Mouse (Mus musculus) ES-E14 (cell line): ENCODE data around the gene Actr3. TPM values are rescaled to one million over a fixed set of nuclear protein-coding genes. Genes with fewer than 3 reads are reported as not detected.

ENCODE experiments used
- DNase-seq: peaks from one replicate; pipeline ENCODE4 v3.0.0-alpha.2; 2013; ENCODE audit warnings: low read depth, low spot score
- H3K27ac ChIP-seq: 2 replicates; pipeline ENCODE4 v1.5.1; 2012; ENCODE audit warnings: low read depth, mild to moderate bottlenecking, low read length, moderate library complexity, mixed read lengths; ENCODE audit not compliant: poor library complexity, insufficient read depth, severe bottlenecking
- H3K36me3 ChIP-seq: 2 replicates; pipeline ENCODE4 v1.6.1; 2012; ENCODE audit warnings: mild to moderate bottlenecking, low read length, moderate library complexity, mixed read lengths; ENCODE audit not compliant: control insufficient read depth, poor library complexity, insufficient read depth, severe bottlenecking
- H3K4me1 ChIP-seq, 2 experiments: fragments of 150-350 bp in 1 of 2; sonication (generic) in 1 of 2; 2 replicates each; pipeline ENCODE4 v1.6.1; 2012; ENCODE audit warnings: low read length in 2 of 2, mild to moderate bottlenecking in 1 of 2, mixed read lengths in 1 of 2; ENCODE audit not compliant: control insufficient read depth in 2 of 2, insufficient read depth in 2 of 2, poor library complexity in 1 of 2
- H3K4me3 ChIP-seq, 2 experiments: fragments of 150-350 bp in 1 of 2; sonication (generic) in 1 of 2; 2 replicates each; pipeline ENCODE4 v1.5.1; 2012; ENCODE audit warnings: low read length in 2 of 2, low read depth in 1 of 2, mild to moderate bottlenecking in 1 of 2, mixed read lengths in 1 of 2; ENCODE audit not compliant: insufficient read depth in 1 of 2, poor library complexity in 1 of 2, severe bottlenecking in 1 of 2
- H3K9ac ChIP-seq: 2 replicates; pipeline ENCODE4 v1.6.1; 2012; ENCODE audit warnings: low read depth, mild to moderate bottlenecking, low read length, mixed read lengths; ENCODE audit not compliant: poor library complexity, insufficient read depth, severe bottlenecking
- H3K9me3 ChIP-seq: fragments of 150-350 bp; sonication (generic); 2 replicates; pipeline ENCODE4 v1.6.1; 2012; ENCODE audit warnings: low read depth, mild to moderate bottlenecking, low read length; ENCODE audit not compliant: control insufficient read depth, insufficient read depth
- CHD2 ChIP-seq: IDR thresholded peaks from 2 replicates; pipeline ENCODE4 v1.6.1; 2014; ENCODE audit warnings: mild to moderate bottlenecking, low read depth, low read length, inconsistent platforms
- HCFC1 ChIP-seq: IDR thresholded peaks from 2 replicates; pipeline ENCODE4 v1.6.1; 2012; ENCODE audit warnings: low read length, inconsistent platforms, borderline replicate concordance; ENCODE audit not compliant: insufficient read depth
- MAFK ChIP-seq: IDR thresholded peaks from 2 replicates; pipeline ENCODE4 v1.6.1; 2014; ENCODE audit warnings: mild to moderate bottlenecking, low read depth, low read length, inconsistent platforms; ENCODE audit not compliant: insufficient read depth
- ZC3H11A ChIP-seq: IDR thresholded peaks from 2 replicates; pipeline ENCODE4 v1.6.1; 2012; ENCODE audit warnings: low read depth, mild to moderate bottlenecking, inconsistent platforms, low read length, borderline replicate concordance
- ZNF384 ChIP-seq: IDR thresholded peaks from 2 replicates; pipeline ENCODE4 v1.6.1; 2012; ENCODE audit warnings: low read depth, low read length, inconsistent platforms
- in situ Hi-C, 2 experiments: fragments of 600-800 bp; cut with MboI; formaldehyde crosslinking; loops; one replicate each; pipeline ENCODE4 v1.15.1; 2025; ENCODE audit warnings: low sequenced_read_pairs in 2 of 2, inconsistent platforms in 1 of 2; ENCODE audit not compliant: unreplicated experiment in 2 of 2
- total RNA-seq: library from RNA; depleted of rRNA; stranded (reverse); fragments of 300-350 nt; gene quantifications from 2 replicates; pipeline ENCODE4 v1.2.3, GENCODE M21; 2012

The Actr3 gene
- total RNA-seq, 1 experiment = 159 TPM

GRCm38 (mm10) chr1:125437161-125437560, 1.6 kb upstream of the Actr3 start:
- H3K4me3 ChIP-seq = no peak overlapping the region
- DNase-seq = no peak
- in situ Hi-C loops = no loop called here
- peaks cover 2 to 4% of the 10 kb centered on the region in 2 experiments; a peak in 2 of 4 replicates for H3K4me1 ChIP-seq
- no peak overlapping the region for H3K27ac ChIP-seq
- TF ChIP-seq CHD2 (no peak), ZNF384 (no peak), HCFC1 (no peak), MAFK (no peak), ZC3H11A (no peak)
- no peaks in the 10 kb centered on the region for H3K36me3 ChIP-seq
- no peak overlapping the region for H3K9ac ChIP-seq
- H3K9me3 ChIP-seq = no peaks in the 10 kb centered on the region

GRCm38 (mm10) chr1:125435018-125435368, 534 bp downstream of the Actr3 start:
- TF ChIP-seq ZC3H11A = no peak
- no peak for TF ChIP-seq ZNF384
- no peak for TF ChIP-seq HCFC1
- no peak for TF ChIP-seq CHD2
- no peak for TF ChIP-seq MAFK
- peak; percentile 9 for DNase-seq
- H3K9me3 ChIP-seq = no peaks in the 10 kb centered on the region
- in situ Hi-C loops = no loop called here
- peak overlapping the region; percentile 100 for H3K9ac ChIP-seq
- peak overlapping the region; percentile 97 for H3K27ac ChIP-seq
- H3K36me3 ChIP-seq = no peaks in the 10 kb centered on the region; the same call in 1 of the 2 replicates
- peak overlapping the region; percentile 81 to 100 for H3K4me3 ChIP-seq
- H3K4me1 ChIP-seq = peaks cover 4 to 9% of the 10 kb centered on the region in 2 experiments; a peak in 3 of 4 replicates

- H3K9ac ChIP-seq = peak overlapping the region; percentile 100
- peaks cover 4 to 10% of the 10 kb centered on the region in 2 experiments; a peak in 3 of 4 replicates for H3K4me1 ChIP-seq
- DNase-seq = peak; percentile 15
- no peaks in the 10 kb centered on the region; the same call in 1 of the 2 replicates for H3K36me3 ChIP-seq
- peak overlapping the region; percentile 81 to 100 for H3K4me3 ChIP-seq
- no peak for TF ChIP-seq ZNF384
- no peak for TF ChIP-seq HCFC1
- no peak for TF ChIP-seq CHD2
- no peak for TF ChIP-seq ZC3H11A
- TF ChIP-seq MAFK = no peak
- no peaks in the 10 kb centered on the region for H3K9me3 ChIP-seq
- peak overlapping the region; percentile 97 for H3K27ac ChIP-seq
- in situ Hi-C loops = no loop called here
These were observed 984 bp downstream of the Actr3 start for GRCm38 (mm10) chr1:125434485-125435001.

GRCm38 (mm10) chr1:125431286-125431685, 4.2 kb downstream of the Actr3 start:
- no peak overlapping the region for H3K27ac ChIP-seq
- in situ Hi-C loops = no loop called here
- H3K4me1 ChIP-seq = peaks cover 5 to 10% of the 10 kb centered on the region in 2 experiments; a peak in 3 of 4 replicates
- DNase-seq = no peak
- no peak overlapping the region for H3K4me3 ChIP-seq
- H3K9ac ChIP-seq = no peak overlapping the region
- H3K9me3 ChIP-seq = no peaks in the 10 kb centered on the region
- no peak for TF ChIP-seq CHD2
- TF ChIP-seq ZNF384 = no peak
- no peak for TF ChIP-seq ZC3H11A
- no peak for TF ChIP-seq HCFC1
- no peak for TF ChIP-seq MAFK
- no peaks in the 10 kb centered on the region; the same call in 1 of the 2 replicates for H3K36me3 ChIP-seq
